In the genomic region with DNA sequence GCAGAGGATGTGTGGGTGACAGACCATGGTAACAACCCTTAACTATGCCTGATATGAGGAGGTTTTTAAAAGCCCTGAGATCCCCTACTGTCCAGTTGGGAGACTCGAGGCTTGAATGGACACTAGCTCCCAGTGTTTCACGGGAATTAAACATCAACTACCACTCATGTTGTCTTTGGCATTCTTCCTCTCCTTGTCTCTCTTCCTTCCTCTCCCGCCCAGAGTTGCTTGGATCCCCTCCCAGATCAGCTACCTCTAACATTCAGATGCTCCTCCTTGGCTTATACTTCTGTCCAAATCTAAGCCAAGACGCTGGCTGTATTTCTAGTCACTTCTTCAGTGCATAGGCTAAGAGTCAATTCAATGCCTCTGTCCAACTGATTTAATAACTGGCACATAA, we compare ENCODE assay signal across 11 mouse cellular contexts. TPM values are rescaled to one million over a fixed set of nuclear protein-coding genes. Genes with fewer than 3 reads are reported as not detected.
DNase-seq lines count a peak whose midpoint lies in the region; ATAC-seq and TF ChIP-seq lines count a peak whose summit lies in the region.
"Had no signal": no experiment of that assay in that cellular context is flagged by ENCODE, and none has a peak within 500 bp of the region (broad histone marks: within the 10 kb centered on the region; RNA-seq: fewer than 3 reads in every experiment).

No protein-coding gene starts in this region.

- peaks cover 8% of the 10 kb centered on the region; the same call in 1 of the 2 replicates for H3K36me3 ChIP-seq in kidney, embryonic 16.5 days (ENCODE audit: insufficient read depth, low read length)

- H3K27me3 ChIP-seq in kidney, embryonic 16.5 days (ENCODE audit: insufficient read depth, low read length) = no peaks in the 10 kb centered on the region

- no peak overlapping the region for H3K4me3 ChIP-seq in gastrocnemius, adult 2 months
- no peak overlapping the region for H3K4me3 ChIP-seq in kidney, embryonic 16.5 days (ENCODE audit: low read length)

- H3K9me3 ChIP-seq in kidney, embryonic 16.5 days (ENCODE audit: low read length) = peaks cover 12% of the 10 kb centered on the region

- 0 out of 2 replicates have a peak, but pooled peaks have one; percentile 15 for ATAC-seq in kidney, embryonic 16.5 days (ENCODE audit: low FRiP score, low TSS enrichment)
- ATAC-seq in frontal cortex, adult (ENCODE audit: low TSS enrichment) = no peak
- ATAC-seq: activated CD4-positive, CD25-positive, alpha-beta regulatory T cell, adult 4 months; forebrain, postnatal 0 days had no signal

- DNase-seq in gastrocnemius, adult 2 months = peak; percentile 36
- DNase-seq in gastrocnemius, adult 8-10 months (ENCODE audit: low spot score in 2 of 2) = no peak
- peak; percentile 6 for DNase-seq in Muller cell, postnatal 12 days (ENCODE audit: inconsistent ontology term)
- DNase-seq in gastrocnemius, postnatal 14 days = peak; percentile 44
- DNase-seq in urinary bladder, adult 18-20 months (ENCODE audit: low spot score in 2 of 2) = no peak
- no peak for DNase-seq in frontal cortex, adult 2 months (ENCODE audit: extremely low spot score in 1 of 2, low spot score in 1 of 2)
- DNase-seq: forebrain, postnatal 0 days; thymus, postnatal 25 days had no signal

- no peak overlapping the region for H3K9ac ChIP-seq in kidney, embryonic 16.5 days (replicated peaks; ENCODE audit: low read length)
- H3K9ac ChIP-seq: forebrain, postnatal 0 days had no signal

- intact Hi-C loops in gastrocnemius, adult 2 months (cut with DNase I) = no loop called here
- intact Hi-C loops in gastrocnemius, postnatal 14 days (cut with DNase I; ENCODE audit: low total_unique reads) = no loop called here

- 0 out of 2 replicates have a peak, but pooled peaks cover 7% of the 10 kb centered on the region for H3K4me1 ChIP-seq in kidney, embryonic 16.5 days (ENCODE audit: insufficient read depth, low read length)

- H3K27ac ChIP-seq in gastrocnemius, adult 2 months = 0 out of 2 replicates have a peak overlapping the region, but pooled peaks have one; percentile 24
- H3K27ac ChIP-seq in kidney, embryonic 16.5 days (ENCODE audit: low read length) = peak overlapping the region; percentile 65; the same call in 1 of the 2 replicates

- no peak overlapping the region for H3K4me2 ChIP-seq in kidney, embryonic 16.5 days (replicated peaks; ENCODE audit: low read depth, low read length)

- no peak for TF ChIP-seq CTCF in gastrocnemius, adult 2 months (IDR thresholded peaks at IDR 0.05)

- 55% methylated on average over 4 of the region's 4 CpGs for WGBS in kidney, embryonic 16.5 days

RNA-seq across cellular contexts. Expression of a gene that starts 9.9 kb away (rescaled TPM):
- 1 to 10 TPM; 5.1 to 7.5 TPM for total RNA-seq in gastrocnemius, adult 2 months (2021)
- 1 to 10 TPM; 3.3 to 6.4 (median 4.0) TPM for total RNA-seq in gastrocnemius, adult 8-10 months (2022)
- total RNA-seq in gastrocnemius, postnatal 14 days (2021) = 10 to 100 TPM; 14.7 to 17.3 TPM
- 3.1 and 3.6 TPM in 2 replicates for polyA plus RNA-seq in kidney, embryonic 16.5 days (2015; fragmentation: Nextera tagmentation; extraction: Ambion mirVana)
- 1.1 and 1.2 TPM in 2 replicates for polyA plus RNA-seq in frontal cortex, adult 2 months (2012; rRNA removed)
- polyA plus RNA-seq: activated CD4-positive, CD25-positive, alpha-beta regulatory T cell, adult 4 months had no signal

Comparison
In these comparisons a context has a peak if more than half of its experiments do, and no peak if none do; other contexts are left out.
1. DNase-seq: peak in gastrocnemius, adult 2 months (single experiment), Muller cell, postnatal 12 days (single experiment) and gastrocnemius, postnatal 14 days (single experiment); none in gastrocnemius, adult 8-10 months (0 of 2), urinary bladder, adult 18-20 months (0 of 2) and frontal cortex, adult 2 months (0 of 2).